Mouse (Mus musculus): Measurements from ENCODE around the gene Ndufa6. TPM values are rescaled to one million over a fixed set of nuclear protein-coding genes. Genes with fewer than 3 reads are reported as not detected.
"Not testable (repeated sequence)": the region's sequence is repeated elsewhere in the genome, so short reads cannot be mapped to it uniquely, and the experiment has no call there.

The Ndufa6 gene
- total RNA-seq, 2 experiments from 2014 or later = 138 to 254 TPM

GRCm38 (mm10) chr15:82368851-82369250 is 14.7 kb upstream of the Ndufa6 start:
- ATAC-seq (ENCODE audit: poor library complexity, severe bottlenecking) = no peak

GRCm38 (mm10) chr15:82368146-82368545 is 14.0 kb upstream of the Ndufa6 start:
- no peak for ATAC-seq (ENCODE audit: poor library complexity, severe bottlenecking)

GRCm38 (mm10) chr15:82364561-82364960 is 10.4 kb upstream of the Ndufa6 start:
- ATAC-seq (ENCODE audit: poor library complexity, severe bottlenecking) = not testable (repeated sequence)

- not testable (repeated sequence) for ATAC-seq (ENCODE audit: poor library complexity, severe bottlenecking)
Observed at GRCm38 (mm10) chr15:82363801-82364200, 9.7 kb upstream of the Ndufa6 start.

GRCm38 (mm10) chr15:82362234-82362633 is 8.1 kb upstream of the Ndufa6 start:
- ATAC-seq (ENCODE audit: poor library complexity, severe bottlenecking) = no peak

- no peak for ATAC-seq (ENCODE audit: poor library complexity, severe bottlenecking)
Observed at GRCm38 (mm10) chr15:82361459-82362018, 7.4 kb upstream of the Ndufa6 start.

- ATAC-seq (ENCODE audit: poor library complexity, severe bottlenecking) = no peak
Observed at GRCm38 (mm10) chr15:82358431-82359260, 4.5 kb upstream of the Ndufa6 start.

GRCm38 (mm10) chr15:82353745-82354113 is 393 bp downstream of the Ndufa6 start:
- ATAC-seq (ENCODE audit: poor library complexity, severe bottlenecking) = peak; percentile 19

- no peak for ATAC-seq (ENCODE audit: poor library complexity, severe bottlenecking)
Observed at GRCm38 (mm10) chr15:82353078-82353744, 911 bp downstream of the Ndufa6 start.

GRCm38 (mm10) chr15:82351480-82351879 is 2.6 kb downstream of the Ndufa6 start:
- no peak for ATAC-seq (ENCODE audit: poor library complexity, severe bottlenecking)

- no peak for ATAC-seq (ENCODE audit: poor library complexity, severe bottlenecking)
Observed at GRCm38 (mm10) chr15:82350349-82350748, 3.8 kb downstream of the Ndufa6 start.

- no peak for ATAC-seq (ENCODE audit: poor library complexity, severe bottlenecking)
Observed at GRCm38 (mm10) chr15:82348999-82349341, 5.2 kb downstream of the Ndufa6 start.

GRCm38 (mm10) chr15:82348258-82348998 is 5.7 kb downstream of the Ndufa6 start:
- peak; percentile 11; the same call in 1 of the 2 replicates for ATAC-seq (ENCODE audit: poor library complexity, severe bottlenecking)

GRCm38 (mm10) chr15:82347852-82348251 is 6.3 kb downstream of the Ndufa6 start:
- ATAC-seq (ENCODE audit: poor library complexity, severe bottlenecking) = no peak

- ATAC-seq (ENCODE audit: poor library complexity, severe bottlenecking) = no peak
Observed at GRCm38 (mm10) chr15:82347303-82347676, 6.8 kb downstream of the Ndufa6 start.

GRCm38 (mm10) chr15:82346580-82347302 is 7.4 kb downstream of the Ndufa6 start:
- no peak for ATAC-seq (ENCODE audit: poor library complexity, severe bottlenecking)

GRCm38 (mm10) chr15:82345820-82346470 is 8.2 kb downstream of the Ndufa6 start:
- ATAC-seq (ENCODE audit: poor library complexity, severe bottlenecking) = peak; percentile 78

- ATAC-seq (ENCODE audit: poor library complexity, severe bottlenecking) = no peak
Observed at GRCm38 (mm10) chr15:82344971-82345370, 9.2 kb downstream of the Ndufa6 start.

- no peak for ATAC-seq (ENCODE audit: poor library complexity, severe bottlenecking)
Observed at GRCm38 (mm10) chr15:82343368-82344287, 10.5 kb downstream of the Ndufa6 start.
